Mouse (Mus musculus): ENCODE data around the gene Adgrb3.

Adgrb3 gene

GRCm38 (mm10) chr1:25828971-25829920 is at the start of gene Adgrb3:
TSS of gene Adgrb3 (minus strand) at chr1:25829707.
- DNase-seq (ENCODE audit: low spot score in 2 of 2), result peak in 1 of 2 experiments; percentile 39

- DNase-seq (ENCODE audit: low spot score in 2 of 2), result peak; percentile 7 to 21
Observed at GRCm38 (mm10) chr1:25877526-25877925, 48.0 kb upstream of the Adgrb3 start.

- no peak for DNase-seq (ENCODE audit: low spot score in 2 of 2)
Observed at GRCm38 (mm10) chr1:25857473-25857872, 28.0 kb upstream of the Adgrb3 start.

- DNase-seq (ENCODE audit: low spot score in 2 of 2), result no peak
Observed at GRCm38 (mm10) chr1:25854451-25854978, 25.0 kb upstream of the Adgrb3 start.

GRCm38 (mm10) chr1:25832260-25832659 is 2.8 kb upstream of the Adgrb3 start:
- DNase-seq (ENCODE audit: low spot score in 2 of 2), result no peak

GRCm38 (mm10) chr1:25831521-25831900 is 2.0 kb upstream of the Adgrb3 start:
- DNase-seq (ENCODE audit: low spot score in 2 of 2), result no peak

GRCm38 (mm10) chr1:25830757-25831520 is 1.4 kb upstream of the Adgrb3 start:
- no peak for DNase-seq (ENCODE audit: low spot score in 2 of 2)

- DNase-seq (ENCODE audit: low spot score in 2 of 2), result peak; percentile 59 to 73
Observed at GRCm38 (mm10) chr1:25829921-25830751, 629 bp upstream of the Adgrb3 start.

- DNase-seq (ENCODE audit: low spot score in 2 of 2), result peak in 1 of 2 experiments; percentile 25
Observed at GRCm38 (mm10) chr1:25828071-25828755, 1.3 kb downstream of the Adgrb3 start.

GRCm38 (mm10) chr1:25827436-25827835 is 2.1 kb downstream of the Adgrb3 start:
- no peak for DNase-seq (ENCODE audit: low spot score in 2 of 2)

GRCm38 (mm10) chr1:25826771-25827170 is 2.7 kb downstream of the Adgrb3 start:
- DNase-seq (ENCODE audit: low spot score in 2 of 2), result no peak

- DNase-seq (ENCODE audit: low spot score in 2 of 2), result peak in 1 of 2 experiments; percentile 17
Observed at GRCm38 (mm10) chr1:25824626-25825025, 4.9 kb downstream of the Adgrb3 start.

- DNase-seq (ENCODE audit: low spot score in 2 of 2), result no peak
Observed at GRCm38 (mm10) chr1:25823961-25824360, 5.5 kb downstream of the Adgrb3 start.

- no peak for DNase-seq (ENCODE audit: low spot score in 2 of 2)
Observed at GRCm38 (mm10) chr1:25815491-25815890, 14.0 kb downstream of the Adgrb3 start.

GRCm38 (mm10) chr1:25778784-25779183 is 50.7 kb downstream of the Adgrb3 start:
- no peak for DNase-seq (ENCODE audit: low spot score in 2 of 2)

- no peak for DNase-seq (ENCODE audit: low spot score in 2 of 2)
Observed at GRCm38 (mm10) chr1:25777459-25777858, 52.0 kb downstream of the Adgrb3 start.

- no peak for DNase-seq (ENCODE audit: low spot score in 2 of 2)
Observed at GRCm38 (mm10) chr1:25775440-25776130, 53.9 kb downstream of the Adgrb3 start.

GRCm38 (mm10) chr1:25768958-25769357 is 60.5 kb downstream of the Adgrb3 start:
- DNase-seq (ENCODE audit: low spot score in 2 of 2), result no peak

GRCm38 (mm10) chr1:25755265-25755664 is 74.2 kb downstream of the Adgrb3 start:
- no peak for DNase-seq (ENCODE audit: low spot score in 2 of 2)

GRCm38 (mm10) chr1:25754528-25754927 is 75.0 kb downstream of the Adgrb3 start:
- DNase-seq (ENCODE audit: low spot score in 2 of 2), result no peak
